Mouse (Mus musculus) erythroid progenitor cell, adult 5-6 weeks (primary cell): Measurements from ENCODE around the gene Mbnl1. TPM values are rescaled to one million over a fixed set of nuclear protein-coding genes. Genes with fewer than 3 reads are reported as not detected.

Experiments used
- ATAC-seq: replicated peaks from 2 replicates; pipeline ENCODE4 v1.8.0; 2016; ENCODE audit warnings: moderate number of reproducible peaks, mild to moderate bottlenecking, moderate TSS enrichment, inconsistent platforms; ENCODE audit not compliant: poor library complexity, low FRiP score, severe bottlenecking
- total RNA-seq, 2 experiments: library from RNA; stranded (forward) in 1 of 2; stranded (reverse) in 1 of 2; fragments of 150-400 nt in 1 of 2; fragments of 186-747, 209-891 nt in 1 of 2; gene quantifications; 2 replicates each; pipeline versions ENCODE4 v1.2.3 to v1.2.4; 2015 to 2017; ENCODE audit warnings: low replicate concordance in 2 of 2

The Mbnl1 gene
- total RNA-seq, 2 experiments from 2014 or later: 329 to 380 TPM

GRCm38 (mm10) chr3:60639135-60639534, 166.5 kb downstream of the Mbnl1 start:
- no peak for ATAC-seq

DNA sequence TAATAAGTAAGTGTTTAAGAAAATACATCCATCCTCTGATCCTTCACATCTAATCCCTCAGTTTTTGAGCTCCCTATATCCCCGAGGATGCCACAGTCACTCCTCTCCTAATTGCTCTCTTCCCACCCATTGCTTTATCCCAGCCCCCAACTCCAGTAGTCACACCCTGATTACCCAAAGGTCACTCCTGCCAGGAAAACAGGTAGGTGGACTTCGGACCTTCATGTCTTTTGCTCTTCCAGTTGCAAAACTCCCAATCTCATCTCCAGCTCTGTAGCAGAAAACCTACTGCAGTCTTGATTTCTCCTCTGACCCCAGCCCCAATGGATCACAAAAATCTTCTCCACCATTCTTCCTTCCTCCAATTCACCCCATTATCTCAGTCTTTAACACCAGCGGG, 169.6 kb downstream of the Mbnl1 start:
- no peak for ATAC-seq

DNA sequence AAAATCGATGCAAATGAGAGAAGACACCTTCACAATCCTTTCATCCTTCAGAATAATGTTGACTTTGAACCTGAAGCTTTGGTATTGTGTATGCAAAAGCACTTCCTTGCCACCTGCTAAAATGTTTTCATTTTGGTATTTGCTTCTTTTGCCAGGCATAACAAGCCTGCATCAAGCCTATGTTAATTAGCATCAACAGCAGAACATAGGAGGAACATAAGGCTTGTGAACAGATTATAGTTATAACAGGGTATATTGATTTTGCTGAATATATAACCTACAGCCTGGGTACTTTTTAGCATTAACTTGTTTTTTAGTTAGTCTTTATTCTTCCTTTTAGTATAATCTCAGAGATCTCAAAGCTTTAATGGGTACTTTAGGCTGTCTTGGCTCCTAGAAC, 172.9 kb downstream of the Mbnl1 start:
- ATAC-seq: no peak

- ATAC-seq: no peak
Observed at GRCm38 (mm10) chr3:60648293-60648692, 175.7 kb downstream of the Mbnl1 start.

DNA sequence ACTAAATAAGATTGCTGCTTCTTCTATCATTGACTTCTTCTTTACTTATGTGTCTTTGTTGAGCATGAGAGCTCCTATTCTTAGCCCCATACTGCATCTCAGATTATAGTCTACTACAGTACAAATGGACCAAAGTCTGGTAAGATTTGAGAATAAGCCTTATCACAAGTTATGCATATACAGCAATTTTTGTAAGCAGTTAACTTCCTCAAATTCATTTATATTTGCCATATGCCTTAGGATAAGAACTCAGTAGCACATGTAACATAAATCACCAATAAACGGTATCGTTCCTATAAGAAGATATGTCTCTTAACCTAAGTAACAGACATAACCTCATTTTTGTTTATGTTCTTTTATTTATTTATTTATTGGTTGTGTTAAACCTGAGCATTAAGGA, 188.1 kb downstream of the Mbnl1 start:
- no peak for ATAC-seq
